Mouse (Mus musculus): ENCODE data around the gene Hmcn1. TPM values are rescaled to one million over a fixed set of nuclear protein-coding genes. Genes with fewer than 3 reads are reported as not detected.

Gene Hmcn1
- polyA plus RNA-seq, 1 experiment from 2014 or later: 2.0 TPM

DNA sequence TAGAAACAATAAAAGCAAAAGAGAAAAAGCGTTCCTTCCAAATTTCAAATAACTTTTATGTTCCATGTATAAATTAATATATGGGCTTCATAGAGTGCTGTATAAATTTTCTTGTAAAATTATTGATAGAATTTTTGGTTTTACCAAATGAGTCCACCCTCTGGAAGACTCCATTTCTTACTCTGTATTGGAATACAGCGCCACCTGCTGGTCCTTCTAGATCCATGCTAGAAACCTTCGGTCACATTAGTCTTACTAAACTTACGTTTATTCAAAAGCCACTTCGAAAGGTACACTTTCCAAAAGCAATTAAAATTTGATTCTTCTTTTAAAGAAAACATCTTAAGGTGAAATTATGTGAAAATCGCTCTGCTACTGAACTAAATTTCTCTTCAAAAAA, 73.0 kb downstream of the Hmcn1 start:
- Histone ChIP-seq H3K4me2 (ENCODE audit: low read length) (no peak overlapping the region), H3K36me3 (ENCODE audit: control insufficient read depth, insufficient read depth, low read length) (no peaks in the 10 kb centered on the region), H3K4me1 (ENCODE audit: control insufficient read depth, insufficient read depth, low read length) (no peaks in the 10 kb centered on the region), H3K4me3 (ENCODE audit: low read depth, low read length) (no peak overlapping the region), H3K27ac (ENCODE audit: low read length) (no peak overlapping the region), H3K9me3 (replicated peaks; ENCODE audit: control insufficient read depth, low read length, poor library complexity, severe bottlenecking) (no peaks in the 10 kb centered on the region), H3K9ac (ENCODE audit: low read depth, low read length) (no peak overlapping the region), H3K27me3 (ENCODE audit: control insufficient read depth, insufficient read depth, low read depth, low read length) (no peaks in the 10 kb centered on the region)
- 50% methylated on average over 6 of the region's 6 CpGs for WGBS
- no peak for ATAC-seq

DNA sequence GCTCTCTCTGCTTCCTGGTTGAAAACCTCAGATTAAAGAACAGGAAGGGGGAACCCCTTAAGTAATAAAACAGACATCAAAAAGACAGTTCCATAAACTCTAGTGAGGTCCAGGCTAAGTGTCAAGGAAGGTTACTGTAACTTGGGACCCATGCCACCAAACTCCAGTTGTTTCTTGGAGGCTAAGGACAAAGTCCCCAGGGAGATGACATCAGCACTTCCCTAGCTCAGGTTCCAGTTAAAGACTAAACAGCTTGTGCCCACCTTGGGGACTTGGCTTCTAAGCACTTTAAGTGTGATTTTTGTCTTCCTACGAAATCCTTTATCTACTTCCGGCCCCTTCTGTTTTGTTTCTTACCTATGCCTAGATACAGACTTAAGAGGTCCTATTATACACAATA, 78.3 kb downstream of the Hmcn1 start:
- ATAC-seq: no peak
- Histone ChIP-seq H3K4me2 (ENCODE audit: low read length) (no peak overlapping the region), H3K4me3 (ENCODE audit: low read depth, low read length) (no peak overlapping the region), H3K27ac (ENCODE audit: low read length) (no peak overlapping the region), H3K9ac (ENCODE audit: low read depth, low read length) (no peak overlapping the region), H3K9me3 (replicated peaks; ENCODE audit: control insufficient read depth, low read length, poor library complexity, severe bottlenecking) (no peaks in the 10 kb centered on the region), H3K36me3 (ENCODE audit: control insufficient read depth, insufficient read depth, low read length) (no peaks in the 10 kb centered on the region), H3K4me1 (ENCODE audit: control insufficient read depth, insufficient read depth, low read length) (no peaks in the 10 kb centered on the region), H3K27me3 (ENCODE audit: control insufficient read depth, insufficient read depth, low read depth, low read length) (no peaks in the 10 kb centered on the region)
- 83% methylated on average over 2 of the region's 2 CpGs for WGBS

DNA sequence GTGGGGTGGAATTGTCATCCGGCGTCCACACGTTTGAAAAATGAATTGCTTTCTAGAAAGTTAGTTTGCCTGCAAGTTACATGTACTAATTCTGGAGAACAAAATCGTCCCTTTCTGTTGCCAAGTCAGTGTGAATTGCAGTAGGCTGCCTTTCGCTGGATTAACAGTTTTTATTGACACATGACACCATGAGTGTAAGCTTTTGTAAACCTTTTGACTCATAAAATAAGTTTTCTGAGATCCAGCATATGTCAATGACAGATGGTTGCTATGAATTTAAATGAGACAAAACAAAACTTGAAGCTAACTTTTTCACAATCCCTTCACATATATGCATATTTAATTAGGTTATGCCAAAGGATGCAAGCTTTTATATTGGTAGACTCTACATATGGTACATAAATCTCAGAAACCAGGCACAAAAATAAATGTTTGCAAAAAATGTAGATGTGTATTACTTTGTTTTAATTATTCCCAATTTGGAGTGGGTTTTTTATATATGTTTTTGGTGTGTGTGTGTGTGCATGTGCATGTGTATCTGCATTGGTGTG, 79.6 kb downstream of the Hmcn1 start:
- no peaks in the 10 kb centered on the region for H3K9me3 ChIP-seq (replicated peaks; ENCODE audit: control insufficient read depth, low read length, poor library complexity, severe bottlenecking)
- no peaks in the 10 kb centered on the region for H3K36me3 ChIP-seq (ENCODE audit: control insufficient read depth, insufficient read depth, low read length)
- H3K4me2 ChIP-seq (ENCODE audit: low read length): no peak overlapping the region
- H3K27ac ChIP-seq (ENCODE audit: low read length): no peak overlapping the region
- H3K27me3 ChIP-seq (ENCODE audit: control insufficient read depth, insufficient read depth, low read depth, low read length): no peaks in the 10 kb centered on the region
- no peak overlapping the region for H3K4me3 ChIP-seq (ENCODE audit: low read depth, low read length)
- ATAC-seq: no peak
- 82% methylated on average over 5 of the region's 5 CpGs for WGBS
- no peaks in the 10 kb centered on the region for H3K4me1 ChIP-seq (ENCODE audit: control insufficient read depth, insufficient read depth, low read length)
- no peak overlapping the region for H3K9ac ChIP-seq (ENCODE audit: low read depth, low read length)

GRCm38 (mm10) chr1:150909642-150910041, 83.6 kb downstream of the Hmcn1 start:
- Histone ChIP-seq H3K4me1 (ENCODE audit: control insufficient read depth, insufficient read depth, low read length) (no peaks in the 10 kb centered on the region), H3K9me3 (replicated peaks; ENCODE audit: control insufficient read depth, low read length, poor library complexity, severe bottlenecking) (no peaks in the 10 kb centered on the region), H3K36me3 (ENCODE audit: control insufficient read depth, insufficient read depth, low read length) (no peaks in the 10 kb centered on the region), H3K27ac (ENCODE audit: low read length) (no peak overlapping the region), H3K9ac (ENCODE audit: low read depth, low read length) (no peak overlapping the region), H3K4me3 (ENCODE audit: low read depth, low read length) (no peak overlapping the region), H3K27me3 (ENCODE audit: control insufficient read depth, insufficient read depth, low read depth, low read length) (no peaks in the 10 kb centered on the region), H3K4me2 (ENCODE audit: low read length) (no peak overlapping the region)
- ATAC-seq: no peak
- WGBS: 84% methylated on average over 2 of the region's 2 CpGs

DNA sequence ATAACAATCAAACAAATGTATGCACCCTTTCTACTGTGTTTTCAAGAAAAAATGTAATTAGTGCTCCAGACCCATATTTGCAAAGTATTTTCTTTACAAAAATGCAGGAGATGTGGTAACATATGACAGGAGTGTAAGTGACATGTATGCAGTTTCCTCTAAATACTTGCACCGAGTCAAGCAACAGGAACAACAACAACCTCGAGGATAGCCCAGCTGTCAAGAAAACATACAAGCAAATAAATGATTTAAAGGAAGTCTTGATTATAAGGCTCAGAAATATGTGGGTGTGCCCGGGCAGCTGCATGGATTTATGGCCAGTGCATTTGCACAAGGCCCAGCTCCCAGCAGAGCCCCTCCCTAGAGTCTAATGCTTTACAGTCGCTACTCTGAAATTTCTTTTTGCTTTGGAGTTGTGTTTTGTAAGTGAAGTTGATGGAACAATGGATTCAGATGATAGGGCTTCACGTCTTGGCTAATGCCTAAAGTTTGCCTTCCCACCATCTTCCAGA, 99.5 kb downstream of the Hmcn1 start:
- no peak for ATAC-seq
- Histone ChIP-seq H3K9ac (ENCODE audit: low read depth, low read length) (no peak overlapping the region), H3K27me3 (ENCODE audit: control insufficient read depth, insufficient read depth, low read depth, low read length) (no peaks in the 10 kb centered on the region), H3K4me3 (ENCODE audit: low read depth, low read length) (no peak overlapping the region), H3K9me3 (replicated peaks; ENCODE audit: control insufficient read depth, low read length, poor library complexity, severe bottlenecking) (no peaks in the 10 kb centered on the region), H3K27ac (ENCODE audit: low read length) (no peak overlapping the region), H3K4me2 (ENCODE audit: low read length) (no peak overlapping the region), H3K4me1 (ENCODE audit: control insufficient read depth, insufficient read depth, low read length) (no peaks in the 10 kb centered on the region), H3K36me3 (ENCODE audit: control insufficient read depth, insufficient read depth, low read length) (no peaks in the 10 kb centered on the region)
- 86% methylated on average over 5 of the region's 5 CpGs for WGBS

DNA sequence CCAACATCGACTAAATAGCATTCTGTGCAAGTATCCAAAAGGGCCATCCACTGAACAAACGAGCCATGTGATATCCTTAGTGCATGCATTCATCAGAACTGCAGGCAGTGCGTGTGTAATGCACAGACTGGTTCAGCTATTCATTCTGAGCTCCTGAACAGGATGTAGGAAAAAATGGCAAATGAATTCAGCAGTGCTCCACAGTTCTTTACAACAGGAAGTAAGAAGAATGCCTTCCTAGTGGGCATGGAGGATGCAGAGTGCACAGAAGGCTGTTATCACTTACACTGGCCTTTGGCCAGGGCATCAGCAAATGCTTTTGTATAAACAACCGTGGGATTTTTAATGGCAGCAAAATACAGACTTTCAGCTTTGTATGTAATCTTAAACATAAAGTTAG, 103.2 kb downstream of the Hmcn1 start:
- Histone ChIP-seq H3K27me3 (ENCODE audit: control insufficient read depth, insufficient read depth, low read depth, low read length) (no peaks in the 10 kb centered on the region), H3K9ac (ENCODE audit: low read depth, low read length) (no peak overlapping the region), H3K4me1 (ENCODE audit: control insufficient read depth, insufficient read depth, low read length) (no peaks in the 10 kb centered on the region), H3K4me2 (ENCODE audit: low read length) (no peak overlapping the region), H3K9me3 (replicated peaks; ENCODE audit: control insufficient read depth, low read length, poor library complexity, severe bottlenecking) (no peaks in the 10 kb centered on the region), H3K36me3 (ENCODE audit: control insufficient read depth, insufficient read depth, low read length) (no peaks in the 10 kb centered on the region), H3K4me3 (ENCODE audit: low read depth, low read length) (no peak overlapping the region), H3K27ac (ENCODE audit: low read length) (no peak overlapping the region)
- 73% methylated on average over 4 of the region's 4 CpGs for WGBS
- ATAC-seq: no peak

DNA sequence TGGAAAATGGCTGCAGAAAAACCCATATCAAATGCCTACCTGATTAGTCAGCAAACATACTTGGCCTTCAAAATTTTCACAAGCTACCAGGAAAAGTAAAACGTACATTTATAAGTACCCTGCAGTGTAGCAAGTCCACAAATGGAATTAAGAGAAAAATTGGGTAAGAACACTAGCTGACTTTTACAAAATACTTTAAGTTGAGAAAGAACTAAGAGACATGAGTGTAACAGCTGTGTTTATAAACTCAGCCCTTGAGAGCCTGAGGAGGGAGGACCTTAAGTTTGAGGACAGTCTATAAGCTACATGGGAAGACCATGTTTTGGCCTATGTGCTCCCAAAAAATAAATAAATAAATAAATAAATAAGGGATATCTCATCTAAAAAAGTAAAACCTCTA, 107.0 kb downstream of the Hmcn1 start:
- no peak overlapping the region for H3K27ac ChIP-seq (ENCODE audit: low read length)
- no peak overlapping the region for H3K4me2 ChIP-seq (ENCODE audit: low read length)
- WGBS: 84% methylated on average over 1 of the region's 1 CpGs
- H3K4me1 ChIP-seq (ENCODE audit: control insufficient read depth, insufficient read depth, low read length): no peaks in the 10 kb centered on the region
- H3K36me3 ChIP-seq (ENCODE audit: control insufficient read depth, insufficient read depth, low read length): no peaks in the 10 kb centered on the region
- no peak overlapping the region for H3K4me3 ChIP-seq (ENCODE audit: low read depth, low read length)
- H3K9me3 ChIP-seq (replicated peaks; ENCODE audit: control insufficient read depth, low read length, poor library complexity, severe bottlenecking): no peaks in the 10 kb centered on the region
- H3K9ac ChIP-seq (ENCODE audit: low read depth, low read length): no peak overlapping the region
- ATAC-seq: no peak
- H3K27me3 ChIP-seq (ENCODE audit: control insufficient read depth, insufficient read depth, low read depth, low read length): no peaks in the 10 kb centered on the region

DNA sequence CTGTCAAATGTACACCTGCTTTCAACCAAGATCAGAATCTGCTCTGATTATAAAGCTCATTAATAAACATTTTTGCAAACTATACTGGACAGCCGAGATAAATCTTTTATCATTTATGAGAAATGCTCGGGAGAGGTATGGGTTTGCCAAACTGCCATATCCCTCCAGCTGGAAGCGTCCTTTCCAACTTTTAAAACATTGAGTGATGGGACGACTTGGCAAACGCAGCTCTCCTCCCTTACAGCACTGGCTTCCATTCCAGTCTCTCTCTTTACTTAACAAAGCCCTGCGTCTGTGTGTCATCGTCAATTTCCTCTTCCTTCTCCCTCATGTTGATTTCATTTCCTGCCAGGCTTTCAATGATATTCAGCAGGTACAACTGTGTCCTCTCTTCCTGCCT, 114.8 kb downstream of the Hmcn1 start:
- H3K4me3 ChIP-seq (ENCODE audit: low read depth, low read length): no peak overlapping the region
- no peak for ATAC-seq
- H3K27ac ChIP-seq (ENCODE audit: low read length): no peak overlapping the region

GRCm38 (mm10) chr1:150877920-150878319, 115.3 kb downstream of the Hmcn1 start:
- Histone ChIP-seq H3K9me3 (replicated peaks; ENCODE audit: control insufficient read depth, low read length, poor library complexity, severe bottlenecking) (no peaks in the 10 kb centered on the region), H3K27ac (ENCODE audit: low read length) (no peak overlapping the region), H3K4me1 (ENCODE audit: control insufficient read depth, insufficient read depth, low read length) (no peaks in the 10 kb centered on the region), H3K4me3 (ENCODE audit: low read depth, low read length) (no peak overlapping the region), H3K27me3 (ENCODE audit: control insufficient read depth, insufficient read depth, low read depth, low read length) (no peaks in the 10 kb centered on the region), H3K4me2 (ENCODE audit: low read length) (no peak overlapping the region), H3K36me3 (ENCODE audit: control insufficient read depth, insufficient read depth, low read length) (no peaks in the 10 kb centered on the region), H3K9ac (ENCODE audit: low read depth, low read length) (no peak overlapping the region)
- 60% methylated on average over 4 of the region's 4 CpGs for WGBS
- ATAC-seq: no peak

More for the DNA sequence above, 114.8 kb downstream of the Hmcn1 start:
- Histone ChIP-seq H3K4me1 (ENCODE audit: control insufficient read depth, insufficient read depth, low read length) (no peaks in the 10 kb centered on the region), H3K27me3 (ENCODE audit: control insufficient read depth, insufficient read depth, low read depth, low read length) (no peaks in the 10 kb centered on the region), H3K9me3 (replicated peaks; ENCODE audit: control insufficient read depth, low read length, poor library complexity, severe bottlenecking) (no peaks in the 10 kb centered on the region), H3K9ac (ENCODE audit: low read depth, low read length) (no peak overlapping the region), H3K36me3 (ENCODE audit: control insufficient read depth, insufficient read depth, low read length) (no peaks in the 10 kb centered on the region), H3K4me2 (ENCODE audit: low read length) (no peak overlapping the region)
- WGBS: 82% methylated on average over 7 of the region's 7 CpGs

Data from midbrain, embryonic 16.5 days (tissue).